Mouse (Mus musculus) cortical plate, adult 2 months (tissue): ENCODE results near the gene Dchs1.

Experiments
- CTCF ChIP-seq: fragments of 200-500 bp; IDR thresholded peaks from 2 replicates; pipeline ENCODE4 v1.5.1; 2011; ENCODE audit warnings: mild to moderate bottlenecking, control low read depth, low read length; ENCODE audit not compliant: insufficient read depth; ENCODE audit errors: extremely low read depth
- POLR2A ChIP-seq: fragments of 200-500 bp; IDR thresholded peaks from 2 replicates; pipeline ENCODE4 v1.6.1; 2011; ENCODE audit warnings: mild to moderate bottlenecking, low read length, control low read depth; ENCODE audit not compliant: insufficient read depth; ENCODE audit errors: extremely low read depth

GRCm38 (mm10) chr7:105811516-105811915, 24.1 kb upstream of the Dchs1 start:
- no peak for TF ChIP-seq POLR2A
- no peak for TF ChIP-seq CTCF
